ENCODE assay signal across 10 mouse cellular contexts in the genomic region with DNA sequence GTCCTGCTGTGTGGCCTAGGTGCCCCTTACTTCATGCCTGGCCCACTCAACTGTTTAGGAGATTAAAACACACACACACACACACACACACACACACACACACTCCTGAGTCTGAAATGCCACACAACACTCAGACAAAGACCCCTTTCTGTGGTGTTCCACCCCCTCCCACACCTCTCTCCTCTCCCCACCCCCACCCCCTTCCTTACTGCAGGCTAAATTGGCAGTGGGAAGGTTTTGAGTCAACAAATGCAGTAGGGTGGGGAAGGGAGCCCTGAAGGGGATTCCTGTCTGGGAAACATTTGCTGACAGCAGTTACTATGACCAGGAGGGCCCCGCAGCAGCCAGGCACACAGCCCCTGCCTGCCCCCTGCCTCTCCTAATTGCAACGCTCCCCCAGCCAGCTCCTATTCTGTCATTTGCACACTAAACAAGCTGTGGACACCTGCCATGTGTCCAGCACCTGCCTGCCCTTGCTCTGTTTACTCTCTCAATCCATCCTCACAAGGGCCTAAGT.
DNase-seq lines count a peak whose midpoint lies in the region; ATAC-seq lines count a peak whose summit lies in the region.
"Had no signal": no experiment of that assay in that cellular context is flagged by ENCODE, and none has a peak within 500 bp of the region (broad histone marks: within the 10 kb centered on the region; RNA-seq: fewer than 3 reads in every experiment).

No protein-coding gene starts in this region.

- H3K4me1 ChIP-seq in forebrain, embryonic 13.5 days, result peaks cover 38% of the 10 kb centered on the region

- H3K4me2 ChIP-seq in forebrain, embryonic 13.5 days, result peak overlapping the region; percentile 7; the same call in 1 of the 2 replicates

- peak; percentile 82 for ATAC-seq in forebrain, embryonic 13.5 days

- no peak overlapping the region for H3K4me3 ChIP-seq in forebrain, embryonic 13.5 days

- WGBS in forebrain, embryonic 13.5 days, result 0% methylated on average over 2 of the region's 2 CpGs

- DNase-seq in kidney, adult 11 months, result peak; percentile 49
- DNase-seq in kidney, adult 18-20 months, result no peak
- peak; percentile 47 for DNase-seq in kidney, postnatal 10 days
- DNase-seq in retina, embryonic 14.5 days (ENCODE audit: low spot score), result peak; percentile 49
- DNase-seq in adipocyte (ENCODE audit: low spot score) (no peak), MN1 (ENCODE audit: low spot score) (no peak)
- DNase-seq in right cerebral cortex, adult 18-20 months, result no peak
- DNase-seq: heart, postnatal 36 days; lung, postnatal 4 days had no signal

- no peak overlapping the region for H3K9ac ChIP-seq in forebrain, embryonic 13.5 days

- no peaks in the 10 kb centered on the region; the same call in 1 of the 2 replicates for H3K9me3 ChIP-seq in forebrain, embryonic 13.5 days (replicated peaks)

- no peaks in the 10 kb centered on the region for H3K27me3 ChIP-seq in forebrain, embryonic 13.5 days

- H3K27ac ChIP-seq in forebrain, embryonic 13.5 days, result peak overlapping the region; percentile 74

- no peaks in the 10 kb centered on the region for H3K36me3 ChIP-seq in forebrain, embryonic 13.5 days (ENCODE audit: poor library complexity, severe bottlenecking)

Comparison
In these comparisons a context has a peak if more than half of its experiments do, and no peak if none do; other contexts are left out.
1. DNase-seq: peak in kidney, adult 11 months (single experiment), kidney, postnatal 10 days (single experiment) and retina, embryonic 14.5 days (single experiment); none in kidney, adult 18-20 months (single experiment), adipocyte (single experiment), right cerebral cortex, adult 18-20 months (single experiment) and MN1 (single experiment).